Mouse (Mus musculus) right cerebral cortex, postnatal 4 days (tissue): ENCODE measurements around the gene Tox3.

Experiments used
- DNase-seq: peaks from one replicate; pipeline ENCODE4 v3.0.0-alpha.2; 2022

Gene Tox3

GRCm38 (mm10) chr8:90232501-90232900, 115.6 kb downstream of the Tox3 start:
- DNase-seq = no peak

- no peak for DNase-seq
These were observed 124.0 kb downstream of the Tox3 start for GRCm38 (mm10) chr8:90224172-90224571.

- no peak for DNase-seq
These were observed 138.8 kb downstream of the Tox3 start for GRCm38 (mm10) chr8:90209105-90210037.
